In genomic region chr10:38668610-38669009, GRCm38 (mm10) we compare ENCODE assay signal across 13 mouse cellular contexts.
DNase-seq lines count a peak whose midpoint lies in the region.
"Had no signal": no experiment of that assay in that cellular context is flagged by ENCODE, and none has a peak within 500 bp of the region (broad histone marks: within the 10 kb centered on the region; RNA-seq: fewer than 3 reads in every experiment).

No protein-coding gene starts in this region.

- DNase-seq in adipocyte (ENCODE audit: low spot score), result peak; percentile 39
- DNase-seq in brain, adult 2 months (ENCODE audit: low read depth, low spot score), result peak; percentile 78
- peak; percentile 10 for DNase-seq in cerebellum, adult 8-10 months
- peak; percentile 46 to 83 for DNase-seq in cerebellum, postnatal 14 days
- no peak for DNase-seq in embryo, embryonic 10 days (ENCODE audit: low spot score)
- no peak for DNase-seq in thymus, postnatal 36 days
- DNase-seq: adrenal gland, postnatal 10 days; embryo, embryonic 11 days; gastrocnemius, adult 2 months; gastrocnemius, postnatal 25 days; heart, adult 11 months; heart, postnatal 36 days; kidney, adult 2 months had no signal

Comparison
In these comparisons a context has a peak if more than half of its experiments do, and no peak if none do; other contexts are left out.
1. DNase-seq: peak in adipocyte (single experiment), brain, adult 2 months (single experiment), cerebellum, adult 8-10 months (single experiment) and cerebellum, postnatal 14 days (2 of 2); none in embryo, embryonic 10 days (single experiment) and thymus, postnatal 36 days (0 of 2).